Mouse (Mus musculus) CH12.LX (cell line): ENCODE data around the gene Tpi1.

ENCODE experiments used
- CTCF ChIP-seq, 2 experiments: IDR thresholded peaks in 1 of 2; conservative IDR thresholded peaks in 1 of 2; 2 replicates each; pipeline ENCODE4 v1.5.1; 2011 to 2012; ENCODE audit warnings: low read depth in 2 of 2, low read length in 2 of 2, improper control_type of control experiment in 1 of 2, inconsistent platforms in 1 of 2, mild to moderate bottlenecking in 1 of 2, moderate library complexity in 1 of 2
- JUND ChIP-seq: conservative IDR thresholded peaks from 2 replicates; pipeline ENCODE4 v1.6.1; 2011; ENCODE audit warnings: low read depth, low read length, improper control_type of control experiment

DNA sequence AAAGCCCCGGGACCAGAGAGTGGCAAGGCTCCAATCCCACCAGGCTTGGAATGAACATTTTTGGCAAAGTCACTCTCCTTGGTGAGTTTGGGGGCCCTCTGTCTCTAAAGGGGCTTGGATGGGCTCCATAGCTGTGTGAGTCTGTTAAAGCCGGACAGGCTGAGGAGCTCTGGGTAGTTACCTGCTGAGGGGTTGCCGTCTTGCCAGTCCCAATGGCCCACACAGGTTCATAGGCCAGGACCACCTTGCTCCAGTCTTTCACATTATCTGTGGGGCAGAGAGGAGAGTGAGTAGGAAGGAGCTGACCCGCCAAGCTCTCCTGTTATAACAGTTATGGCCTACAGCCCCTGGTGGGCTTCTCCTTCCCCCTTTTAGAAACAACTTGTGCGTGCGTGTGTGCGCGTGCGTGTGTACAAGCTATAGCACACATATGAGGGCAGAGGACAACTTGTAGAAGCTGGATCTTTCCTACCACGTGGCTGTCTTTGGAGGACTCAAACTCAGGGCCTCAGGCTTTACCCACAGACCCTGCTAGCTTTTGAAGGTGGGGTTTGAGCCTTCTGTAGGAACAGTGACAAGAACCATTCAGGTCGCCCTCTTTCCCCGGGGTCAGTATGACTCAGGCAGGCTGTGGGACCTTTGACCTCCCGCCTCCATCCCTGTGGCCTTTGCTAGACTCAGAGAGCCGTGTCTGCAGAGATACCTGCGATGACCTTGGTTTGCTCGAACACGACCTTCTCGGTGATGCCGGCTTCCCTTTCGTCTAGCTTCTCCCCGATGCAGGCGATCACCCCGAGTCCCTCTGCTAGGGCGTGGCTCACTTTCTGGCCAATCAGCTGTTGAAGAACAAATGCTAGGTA is 2.2 kb downstream of the Tpi1 start:
- TF ChIP-seq CTCF (conservative IDR thresholded peaks at IDR 0.05 in 1 of 2, IDR thresholded peaks at IDR 0.05 in 1 of 2; ENCODE audit: low read depth in 2 of 2, low read length in 2 of 2) = no peak
- TF ChIP-seq JUND = no peak
